Mouse (Mus musculus) 3T3-L1 (cell line): ENCODE measurements around the gene Usp3.

Experiments used
- DNase-seq: peaks from one replicate; pipeline ENCODE4 v3.0.0-alpha.2; 2015; ENCODE audit warnings: low read depth, low spot score

Usp3 gene

GRCm38 (mm10) chr9:66571986-66572700 lies 20.8 kb downstream of the Usp3 start:
- no peak for DNase-seq

GRCm38 (mm10) chr9:66562215-66562614 lies 30.7 kb downstream of the Usp3 start:
- no peak for DNase-seq

GRCm38 (mm10) chr9:66561496-66561895 lies 31.4 kb downstream of the Usp3 start:
- DNase-seq: no peak

DNA sequence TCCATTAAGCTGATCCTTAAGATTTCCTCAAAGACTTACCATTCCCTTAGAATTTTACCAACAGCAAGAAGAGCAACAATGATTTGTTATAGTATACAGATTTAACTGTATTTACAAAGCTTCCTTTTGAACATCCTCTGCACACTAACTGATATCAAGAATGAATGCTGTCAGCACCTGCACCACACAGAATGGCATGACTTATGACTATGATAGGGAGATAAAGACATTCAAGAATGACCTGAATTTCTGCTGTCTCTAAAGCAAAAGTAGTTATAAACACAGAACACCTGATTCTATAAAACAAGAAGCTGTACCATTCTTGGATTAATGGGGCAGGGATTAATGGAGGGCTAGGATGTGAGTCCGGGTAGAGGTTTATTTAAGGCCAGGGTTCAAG lies 32.2 kb downstream of the Usp3 start:
- DNase-seq: no peak

- DNase-seq: no peak
Observed at GRCm38 (mm10) chr9:66560295-66560694, 32.6 kb downstream of the Usp3 start.

- no peak for DNase-seq
Observed at GRCm38 (mm10) chr9:66558971-66559370, 34.0 kb downstream of the Usp3 start.

GRCm38 (mm10) chr9:66542785-66543184 lies 50.2 kb downstream of the Usp3 start:
- no peak for DNase-seq

DNA sequence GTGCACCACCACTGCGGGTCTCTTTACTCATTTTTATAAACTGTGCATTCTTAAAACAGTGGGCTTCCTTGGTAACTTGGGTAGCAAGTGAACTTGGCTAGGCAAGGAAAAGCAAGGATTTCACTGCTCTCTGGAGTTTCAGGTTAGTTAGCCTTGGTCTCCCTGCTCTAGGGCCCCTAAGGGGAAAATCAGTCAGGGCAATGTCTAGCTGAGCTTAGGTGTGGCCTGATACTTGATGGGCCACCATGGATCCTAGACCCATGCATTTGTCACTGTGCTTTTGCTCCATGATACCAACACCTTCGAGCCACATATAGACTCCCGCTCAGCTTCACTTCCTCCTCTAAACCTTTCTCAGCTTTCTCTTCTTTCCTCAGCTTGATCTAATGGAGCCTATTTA lies 71.3 kb downstream of the Usp3 start:
- no peak for DNase-seq

- no peak for DNase-seq
Observed at GRCm38 (mm10) chr9:66520299-66520698, 72.6 kb downstream of the Usp3 start.

GRCm38 (mm10) chr9:66518901-66519300 lies 74.0 kb downstream of the Usp3 start:
- peak; percentile 43 for DNase-seq

GRCm38 (mm10) chr9:66518251-66518650 lies 74.7 kb downstream of the Usp3 start:
- DNase-seq: peak; percentile 72

GRCm38 (mm10) chr9:66517746-66518145 lies 75.2 kb downstream of the Usp3 start:
- DNase-seq: no peak

DNA sequence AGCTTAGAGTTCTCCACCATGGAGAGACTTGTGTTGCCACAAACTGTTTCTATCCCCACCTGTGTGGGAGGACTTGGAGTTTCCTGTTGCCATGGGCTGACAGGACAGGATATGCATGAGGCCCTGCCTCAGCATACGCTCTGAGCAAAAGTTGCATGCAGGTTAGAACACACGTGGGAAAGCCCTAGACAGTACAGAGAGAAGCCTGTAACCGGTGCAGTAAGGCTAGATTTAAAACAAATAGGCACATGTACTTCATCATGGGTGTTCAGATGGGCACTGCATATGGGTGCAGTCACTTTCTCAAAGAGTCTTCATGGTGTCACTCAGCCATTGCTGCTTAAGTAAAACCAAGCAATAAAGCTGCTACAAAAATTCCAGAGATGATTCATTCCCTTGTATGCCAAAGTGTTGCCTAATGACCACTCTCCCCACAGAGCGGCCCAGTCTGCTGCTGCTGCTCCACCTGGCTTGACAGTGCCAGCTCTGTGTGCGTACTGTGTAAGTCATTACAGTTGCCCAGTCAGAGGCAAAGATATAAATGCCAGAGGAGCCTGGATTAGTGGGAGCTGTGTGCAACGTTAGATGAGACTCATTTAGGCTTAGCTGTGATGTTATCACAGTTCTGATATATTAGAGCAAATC lies 76.5 kb downstream of the Usp3 start:
- peak; percentile 92 for DNase-seq

- no peak for DNase-seq
Observed at GRCm38 (mm10) chr9:66515680-66516210, 77.2 kb downstream of the Usp3 start.

- DNase-seq: no peak
Observed at GRCm38 (mm10) chr9:66515115-66515514, 77.8 kb downstream of the Usp3 start.

- DNase-seq: no peak
Observed at GRCm38 (mm10) chr9:66514256-66514770, 78.6 kb downstream of the Usp3 start, which contains the start of gene Fbxl22. TSS of gene Fbxl22 (minus strand) at chr9:66514593.

GRCm38 (mm10) chr9:66513661-66514255 lies 79.2 kb downstream of the Usp3 start:
- no peak for DNase-seq

- peak; percentile 66 for DNase-seq
Observed at GRCm38 (mm10) chr9:66513150-66513549, 79.8 kb downstream of the Usp3 start.

DNA sequence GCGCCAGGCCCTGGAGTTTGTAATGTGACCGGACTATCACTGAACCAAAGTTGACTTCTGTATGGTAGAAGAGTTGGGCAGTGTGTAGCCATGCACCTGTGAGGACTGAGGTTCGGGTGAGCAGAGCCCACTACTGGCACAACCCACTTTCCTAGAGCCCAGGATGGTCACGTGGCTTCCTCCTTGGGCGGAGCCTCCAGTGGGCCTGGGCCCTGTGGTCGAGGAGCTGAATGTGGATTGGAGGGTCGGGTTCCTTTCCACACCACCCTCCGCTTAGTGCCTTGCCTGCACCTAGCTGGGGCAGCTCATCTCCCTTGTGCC lies 80.6 kb downstream of the Usp3 start:
- DNase-seq: peak; percentile 71

DNA sequence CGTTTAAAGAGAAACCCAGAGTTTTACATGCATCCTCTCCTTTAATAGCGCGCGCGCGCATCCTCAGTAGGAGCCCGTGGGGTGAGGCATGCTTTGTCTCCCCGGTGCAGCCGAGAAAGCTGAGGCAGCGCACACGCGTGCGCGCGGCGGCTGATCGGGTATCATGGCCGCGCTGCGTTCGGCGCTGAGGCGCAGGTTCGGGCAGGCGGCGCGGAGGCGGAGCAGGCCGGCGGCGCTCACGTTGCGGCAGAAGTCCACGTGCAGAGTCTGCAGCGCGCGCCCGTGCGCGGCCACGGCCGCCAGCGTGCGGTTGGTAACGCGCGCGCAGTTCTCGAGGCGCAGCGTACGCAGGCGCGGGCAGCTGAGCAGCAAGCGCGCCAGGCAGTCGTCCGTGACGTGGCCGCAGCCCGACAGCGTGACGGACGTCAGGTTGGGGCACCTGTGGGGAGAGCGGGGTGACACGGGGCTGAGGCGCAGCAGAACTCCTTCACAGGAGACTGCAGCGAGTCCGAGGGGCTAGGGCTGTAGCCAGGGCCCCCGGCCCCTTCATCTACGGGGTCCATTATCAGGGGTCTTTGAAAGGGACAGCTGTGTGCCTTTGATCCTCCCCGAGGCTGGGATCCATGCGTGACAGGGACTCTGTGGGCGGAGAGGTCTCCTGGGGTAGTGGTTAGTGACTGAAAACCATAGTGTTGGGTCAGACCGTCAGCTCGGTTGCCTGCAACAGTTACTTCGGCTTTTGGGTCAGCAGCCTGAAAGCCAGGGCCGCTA lies 81.2 kb downstream of the Usp3 start:
- DNase-seq: peak; percentile 78

DNA sequence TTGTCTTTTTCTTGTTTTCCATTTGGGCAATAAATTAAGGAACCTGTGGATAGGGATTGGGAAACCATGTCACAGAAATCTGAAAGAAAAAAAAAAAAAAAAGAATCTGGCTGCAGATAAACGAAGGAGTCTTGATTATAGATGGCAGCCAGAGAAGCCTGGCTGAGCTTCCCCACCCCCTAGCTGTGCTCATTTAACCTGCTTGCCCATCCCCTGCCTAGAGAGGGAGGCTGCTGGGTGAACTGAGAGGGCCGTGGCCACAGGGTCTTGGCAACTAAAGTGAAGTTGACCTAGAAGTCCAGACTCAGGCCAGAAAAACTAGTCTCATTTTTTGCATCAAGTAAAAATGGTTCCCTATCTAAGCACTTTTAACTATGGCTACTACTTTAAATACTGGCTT lies 82.0 kb downstream of the Usp3 start:
- DNase-seq: peak; percentile 35

- no peak for DNase-seq
Observed at GRCm38 (mm10) chr9:66510351-66510841, 82.5 kb downstream of the Usp3 start.
